30 mouse cellular contexts compared by ENCODE assay signal in the genomic region with DNA sequence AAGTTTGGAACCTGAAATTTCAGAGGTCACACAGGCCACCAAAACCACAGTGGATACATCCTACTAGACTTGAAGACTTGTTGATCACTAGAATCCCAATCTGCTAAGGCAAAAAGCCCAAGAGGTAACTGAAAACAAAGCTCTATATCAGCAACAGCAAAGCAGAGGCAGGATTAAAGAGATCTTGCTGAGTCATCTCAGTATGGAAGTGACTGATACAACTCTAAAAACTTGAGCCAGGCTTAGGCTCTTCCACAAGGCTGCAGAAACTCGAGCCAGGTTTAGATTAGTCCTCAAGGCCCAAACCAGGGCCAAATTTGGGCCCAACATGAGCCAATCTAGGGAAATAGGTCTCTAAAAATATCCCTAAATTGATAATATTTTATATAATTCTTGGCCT. TPM values are rescaled to one million over a fixed set of nuclear protein-coding genes. Genes with fewer than 3 reads are reported as not detected.
DNase-seq lines count a peak whose midpoint lies in the region; ATAC-seq and TF ChIP-seq lines count a peak whose summit lies in the region.
"Had no signal": no experiment of that assay in that cellular context is flagged by ENCODE, and none has a peak within 500 bp of the region (broad histone marks: within the 10 kb centered on the region; RNA-seq: fewer than 3 reads in every experiment).

No protein-coding gene starts in this region.

- H3K4me2 ChIP-seq in midbrain, embryonic 11.5 days: no peak overlapping the region
- H3K4me2 ChIP-seq in midbrain, embryonic 13.5 days (replicated peaks): no peak overlapping the region

- peak; percentile 59 for DNase-seq in midbrain, embryonic 11.5 days (ENCODE audit: low spot score, missing footprints)
- DNase-seq in 3T3-L1 (ENCODE audit: low read depth, low spot score) (peak; percentile 38), 416B (ENCODE audit: low read depth) (peak; percentile 20), MEL (ENCODE audit: low read depth, low spot score) (peak; percentile 68)
- no peak for DNase-seq in heart, adult 9 months (ENCODE audit: low spot score in 2 of 2)
- no peak for DNase-seq in heart, postnatal 10 days
- DNase-seq in adrenal gland, postnatal 10 days: no peak
- DNase-seq: adrenal gland, adult 2 months; adrenal gland, adult 8-10 months; adrenal gland, postnatal 14 days; adrenal gland, postnatal 25 days; adrenal gland, postnatal 36 days; B cell, adult 2 months; cerebellum, adult 11 months; cerebellum, adult 11-12 months; cerebellum, adult 18-20 months; cerebellum, adult 2 months; cerebellum, adult 8-10 months; cerebellum, adult 9-10 months had no signal

- no peaks in the 10 kb centered on the region for H3K27me3 ChIP-seq in midbrain, embryonic 11.5 days (ENCODE audit: control insufficient read depth, insufficient read depth, low read length)
- no peaks in the 10 kb centered on the region for H3K27me3 ChIP-seq in midbrain, embryonic 13.5 days
- no peaks in the 10 kb centered on the region for H3K27me3 ChIP-seq in MEL (ENCODE audit: control insufficient read depth in 1 of 2, insufficient read depth in 2 of 2, low read length in 2 of 2)
- H3K27me3 ChIP-seq: CH12.LX, Patski had no signal

- TF ChIP-seq CTCF in MEL (IDR thresholded peaks at IDR 0.05 in 2 of 3, conservative IDR thresholded peaks at IDR 0.05 in 1 of 3; ENCODE audit: control insufficient read depth in 1 of 3, insufficient read depth in 1 of 3, low read depth in 2 of 3, low read length in 3 of 3, poor library complexity in 1 of 3, severe bottlenecking in 1 of 3): no peak

- H3K79me2 ChIP-seq in MEL (ENCODE audit: control insufficient read depth, insufficient read depth, low read length, poor library complexity): no peaks in the 10 kb centered on the region

- H3K4me1 ChIP-seq in midbrain, embryonic 11.5 days (ENCODE audit: control insufficient read depth, insufficient read depth, low read length): no peaks in the 10 kb centered on the region
- H3K4me1 ChIP-seq in midbrain, embryonic 13.5 days (replicated peaks): no peaks in the 10 kb centered on the region
- peaks cover 4 to 6% of the 10 kb centered on the region in 2 experiments for H3K4me1 ChIP-seq in MEL (ENCODE audit: control insufficient read depth in 1 of 2, insufficient read depth in 2 of 2, low read length in 2 of 2)

- ATAC-seq in midbrain, embryonic 11.5 days (ENCODE audit: low FRiP score): no peak
- no peak for ATAC-seq in midbrain, embryonic 13.5 days
- ATAC-seq: activated CD4-positive, CD25-positive, alpha-beta regulatory T cell, adult 4 months; CD4-positive, CD25-positive, alpha-beta regulatory T cell, adult 4 months; Patski had no signal

- H3K4me3 ChIP-seq in midbrain, embryonic 11.5 days (ENCODE audit: low read depth, low read length): no peak overlapping the region
- H3K4me3 ChIP-seq in midbrain, embryonic 13.5 days (replicated peaks): no peak overlapping the region
- no peak overlapping the region for H3K4me3 ChIP-seq in MEL (ENCODE audit: control insufficient read depth in 1 of 2, insufficient read depth in 1 of 2, low read depth in 2 of 2, low read length in 2 of 2)

- no peak for TF ChIP-seq POLR2A in MEL (IDR thresholded peaks at IDR 0.05; ENCODE audit: control insufficient read depth in 1 of 2, insufficient read depth in 1 of 2, low read depth in 1 of 2, low read length in 2 of 2, poor library complexity in 1 of 2)

- no peak overlapping the region for H3K9ac ChIP-seq in midbrain, embryonic 11.5 days (ENCODE audit: low read length)
- no peak overlapping the region for H3K9ac ChIP-seq in midbrain, embryonic 13.5 days (replicated peaks)
- no peak overlapping the region for H3K9ac ChIP-seq in MEL (ENCODE audit: control insufficient read depth, low read depth, low read length, poor library complexity, severe bottlenecking)

- no peaks in the 10 kb centered on the region for H3K36me3 ChIP-seq in midbrain, embryonic 11.5 days (ENCODE audit: control insufficient read depth, insufficient read depth, low read length)
- no peaks in the 10 kb centered on the region for H3K36me3 ChIP-seq in midbrain, embryonic 13.5 days
- H3K36me3 ChIP-seq in MEL (ENCODE audit: control insufficient read depth in 1 of 2, insufficient read depth in 2 of 2, low read length in 2 of 2): no peaks in the 10 kb centered on the region
- H3K36me3 ChIP-seq: G1E had no signal

- TF ChIP-seq RAD21 in MEL (IDR thresholded peaks at IDR 0.05; ENCODE audit: low read depth, low read length): no peak

- peak; percentile 25 to 39; a peak in 1 of 4 replicates for TF ChIP-seq EP300 in MEL (IDR thresholded peaks at IDR 0.05; ENCODE audit: low read depth in 1 of 2, low read length in 2 of 2)

- no peaks in the 10 kb centered on the region for H3K9me3 ChIP-seq in midbrain, embryonic 11.5 days (ENCODE audit: control insufficient read depth, low read length)
- H3K9me3 ChIP-seq in midbrain, embryonic 13.5 days: no peaks in the 10 kb centered on the region
- no peaks in the 10 kb centered on the region for H3K9me3 ChIP-seq in MEL (replicated peaks; ENCODE audit: insufficient read depth, low read length)
- H3K9me3 ChIP-seq: G1E had no signal

- intact Hi-C loops in heart, postnatal 10 days (cut with DNase I): no loop called here

- H3K27ac ChIP-seq in midbrain, embryonic 11.5 days (ENCODE audit: low read depth, low read length): no peak overlapping the region
- no peak overlapping the region for H3K27ac ChIP-seq in midbrain, embryonic 13.5 days
- H3K27ac ChIP-seq in MEL (ENCODE audit: control insufficient read depth, low read depth, low read length): peak overlapping the region; percentile 32; the same call in 1 of the 2 replicates

- WGBS in midbrain, embryonic 11.5 days: 67% methylated on average over 1 of the region's 1 CpGs
- 59% methylated on average over 1 of the region's 1 CpGs for WGBS in midbrain, embryonic 13.5 days

TF ChIP-seq in MEL, 35 proteins besides CTCF, POLR2A, EP300 and RAD21:
- TF ChIP-seq GABPA (IDR thresholded peaks at IDR 0.05; ENCODE audit: low read depth, low read length) (peak; percentile 61; the same call in 1 of the 2 replicates), TCF12 (IDR thresholded peaks at IDR 0.05; ENCODE audit: low read depth, low read length) (peak; percentile 52; the same call in 1 of the 2 replicates), POLR2AphosphoS2 (IDR thresholded peaks at IDR 0.05; ENCODE audit: low read length) (no peak), ETS1 (IDR thresholded peaks at IDR 0.05; ENCODE audit: low read depth, low read length) (peak; percentile 42; the same call in 1 of the 2 replicates), MAFK (IDR thresholded peaks at IDR 0.05; ENCODE audit: borderline replicate concordance, low read depth, low read length) (peak; percentile 66; the same call in 1 of the 2 replicates), MAZ (IDR thresholded peaks at IDR 0.05; ENCODE audit: low read depth, low read length) (no peak)

RNA-seq across cellular contexts. Expression of a gene that starts 56.2 kb away (rescaled TPM):
- 0.22 TPM in 1 of 2 replicates, not detected in the other for polyA plus RNA-seq in midbrain, embryonic 11.5 days (2014; fragmentation: Nextera tagmentation; extraction: Ambion mirVana)
- polyA plus RNA-seq in midbrain, embryonic 13.5 days (2015; fragmentation: Nextera tagmentation; extraction: Ambion mirVana): not detected in 2 replicates
- total RNA-seq in MEL (2012; rRNA removed): not detected in 2 replicates
- polyA plus RNA-seq in MEL (2012; ENCODE audit: insufficient read depth in 1 of 2, insufficient read length in 2 of 2, low read depth in 1 of 2, low replicate concordance in 2 of 2, missing spikeins in 1 of 2): not detected
- total RNA-seq in heart, postnatal 10 days (2021): not detected
- total RNA-seq in adrenal gland, postnatal 10 days (2021): not detected
- total RNA-seq: adrenal gland, adult 18-20 months; adrenal gland, adult 2 months; adrenal gland, adult 8-10 months; adrenal gland, postnatal 14 days; adrenal gland, postnatal 25 days; adrenal gland, postnatal 36 days; adrenal gland, postnatal 4 days; CH12.LX; ES-E14; G1E had no signal
- polyA plus RNA-seq: activated CD4-positive, CD25-positive, alpha-beta regulatory T cell, adult 4 months; adrenal gland, adult 2 months; brain, embryonic 14.5 days; C2C12; CD4-positive, CD25-positive, alpha-beta regulatory T cell, adult 4 months; cerebellum, adult 2 months; G1E; Patski had no signal

Comparison
In these comparisons a context has a peak if more than half of its experiments do, and no peak if none do; other contexts are left out.
1. DNase-seq: peak in midbrain, embryonic 11.5 days (single experiment), 3T3-L1 (single experiment), 416B (single experiment) and MEL (single experiment); none in heart, adult 9 months (0 of 2), heart, postnatal 10 days (0 of 2) and adrenal gland, postnatal 10 days (single experiment).